Mouse (Mus musculus) neural tube, embryonic 13.5 days (tissue): ENCODE data around the gene Mprip. TPM values are rescaled to one million over a fixed set of nuclear protein-coding genes. Genes with fewer than 3 reads are reported as not detected.

Experiments used
- ATAC-seq: fragments of 200-750 bp; cut with Nextera tagmentation; 2 replicates; pipeline ENCODE4 v1.8.0; 2017; ENCODE audit warnings: low read depth, mild to moderate bottlenecking, moderate TSS enrichment, moderate library complexity
- H3K27ac ChIP-seq: fragments of 300-500 bp; sonication (generic); replicated peaks from 2 replicates; pipeline ENCODE4 v1.5.1; 2015; ENCODE audit warnings: moderate library complexity, mild to moderate bottlenecking, inconsistent platforms
- H3K27me3 ChIP-seq: fragments of 300-500 bp; sonication (generic); 2 replicates; pipeline ENCODE4 v1.6.1; 2015; ENCODE audit warnings: mild to moderate bottlenecking, inconsistent platforms
- H3K36me3 ChIP-seq: fragments of 300-500 bp; sonication (generic); 2 replicates; pipeline ENCODE4 v1.6.1; 2015; ENCODE audit warnings: mild to moderate bottlenecking, inconsistent platforms
- H3K4me1 ChIP-seq: fragments of 300-500 bp; sonication (generic); replicated peaks from 2 replicates; pipeline ENCODE4 v1.6.1; 2015; ENCODE audit warnings: inconsistent platforms
- H3K4me2 ChIP-seq: fragments of 300-500 bp; sonication (generic); 2 replicates; pipeline ENCODE4 v1.6.1; 2015; ENCODE audit warnings: inconsistent platforms, mild to moderate bottlenecking, moderate library complexity
- H3K4me3 ChIP-seq: fragments of 300-500 bp; sonication (generic); 2 replicates; pipeline ENCODE4 v1.5.1; 2015; ENCODE audit warnings: mild to moderate bottlenecking, inconsistent platforms
- H3K9ac ChIP-seq: fragments of 300-500 bp; sonication (generic); 2 replicates; pipeline ENCODE4 v1.6.1; 2015; ENCODE audit warnings: moderate library complexity, mild to moderate bottlenecking, inconsistent platforms
- H3K9me3 ChIP-seq: fragments of 300-500 bp; sonication (generic); 2 replicates; pipeline ENCODE4 v1.6.1; 2016; ENCODE audit warnings: inconsistent platforms
- WGBS: fragments of 180-500 bp; shearing (Covaris S2); methylation state at CpG from one replicate; pipeline ENCODE4 v1.1.7; 2015; 5-methylcytosine and 5-hydroxymethylcytosine counted together
- polyA plus RNA-seq: library from polyadenylated mRNA; unstranded; fragments of >200 nt; fragmentation: Nextera tagmentation; extraction: Ambion mirVana; gene quantifications from 2 replicates; pipeline ENCODE4 v1.2.1, GENCODE M21; 2015

Mprip gene
- polyA plus RNA-seq, 1 experiment from 2014 or later = 73.5 TPM

GRCm38 (mm10) chr11:59754504-59754903 is 93.4 kb downstream of the Mprip start:
- Histone ChIP-seq H3K4me3 (no peak overlapping the region), H3K4me1 (0 out of 2 replicates have a peak, but pooled peaks cover 10% of the 10 kb centered on the region), H3K36me3 (peaks cover 98% of the 10 kb centered on the region), H3K9me3 (no peaks in the 10 kb centered on the region), H3K27ac (no peak overlapping the region), H3K4me2 (no peak overlapping the region), H3K9ac (no peak overlapping the region), H3K27me3 (no peaks in the 10 kb centered on the region)
- no peak for ATAC-seq
- 94% methylated on average over 6 of the region's 6 CpGs for WGBS

GRCm38 (mm10) chr11:59756351-59756750 is 95.2 kb downstream of the Mprip start:
- 0 out of 2 replicates have a peak, but pooled peaks cover 15% of the 10 kb centered on the region for H3K4me1 ChIP-seq
- ATAC-seq = no peak
- H3K9me3 ChIP-seq = no peaks in the 10 kb centered on the region
- WGBS = 57% methylated on average over 4 of the region's 4 CpGs
- no peak overlapping the region for H3K27ac ChIP-seq
- no peak overlapping the region for H3K9ac ChIP-seq
- no peak overlapping the region for H3K4me3 ChIP-seq
- H3K4me2 ChIP-seq = no peak overlapping the region
- peaks cover 99% of the 10 kb centered on the region for H3K36me3 ChIP-seq
- H3K27me3 ChIP-seq = no peaks in the 10 kb centered on the region

- Histone ChIP-seq H3K4me1 (0 out of 2 replicates have a peak, but pooled peaks cover 15% of the 10 kb centered on the region), H3K9ac (no peak overlapping the region), H3K4me3 (no peak overlapping the region), H3K9me3 (no peaks in the 10 kb centered on the region), H3K27ac (peak overlapping the region; percentile 20; the same call in 1 of the 2 replicates), H3K36me3 (peaks cover 98% of the 10 kb centered on the region), H3K27me3 (no peaks in the 10 kb centered on the region), H3K4me2 (no peak overlapping the region)
- 91% methylated on average over 9 of the region's 9 CpGs for WGBS
- ATAC-seq = no peak
Measured at GRCm38 (mm10) chr11:59758191-59758985, 97.3 kb downstream of the Mprip start.

- no peak overlapping the region for H3K4me2 ChIP-seq
- no peaks in the 10 kb centered on the region for H3K27me3 ChIP-seq
- no peak overlapping the region for H3K9ac ChIP-seq
- WGBS = 71% methylated on average over 4 of the region's 4 CpGs
- no peaks in the 10 kb centered on the region for H3K9me3 ChIP-seq
- 0 out of 2 replicates have a peak, but pooled peaks have one; percentile 27 for ATAC-seq
- peaks cover 98% of the 10 kb centered on the region for H3K36me3 ChIP-seq
- H3K27ac ChIP-seq = peak overlapping the region; percentile 33; the same call in 1 of the 2 replicates
- 0 out of 2 replicates have a peak, but pooled peaks cover 15% of the 10 kb centered on the region for H3K4me1 ChIP-seq
- no peak overlapping the region for H3K4me3 ChIP-seq
Measured at GRCm38 (mm10) chr11:59759178-59759577, 98.1 kb downstream of the Mprip start.

GRCm38 (mm10) chr11:59759626-59760025 is 98.5 kb downstream of the Mprip start:
- Histone ChIP-seq H3K4me2 (no peak overlapping the region), H3K36me3 (peaks cover 99% of the 10 kb centered on the region), H3K27me3 (no peaks in the 10 kb centered on the region), H3K4me3 (no peak overlapping the region), H3K4me1 (0 out of 2 replicates have a peak, but pooled peaks cover 15% of the 10 kb centered on the region), H3K27ac (0 out of 2 replicates have a peak overlapping the region, but pooled peaks have one; percentile 33), H3K9me3 (no peaks in the 10 kb centered on the region), H3K9ac (no peak overlapping the region)
- 84% methylated on average over 2 of the region's 2 CpGs for WGBS
- no peak for ATAC-seq

GRCm38 (mm10) chr11:59760796-59761195 is 99.7 kb downstream of the Mprip start:
- Histone ChIP-seq H3K9ac (no peak overlapping the region), H3K4me1 (0 out of 2 replicates have a peak, but pooled peaks cover 15% of the 10 kb centered on the region), H3K36me3 (peaks cover 99% of the 10 kb centered on the region), H3K27ac (no peak overlapping the region), H3K27me3 (no peaks in the 10 kb centered on the region), H3K4me3 (no peak overlapping the region), H3K4me2 (no peak overlapping the region), H3K9me3 (no peaks in the 10 kb centered on the region)
- ATAC-seq = no peak
- 97% methylated on average over 6 of the region's 6 CpGs for WGBS

GRCm38 (mm10) chr11:59769307-59769706 is 108.2 kb downstream of the Mprip start:
- Histone ChIP-seq H3K9me3 (no peaks in the 10 kb centered on the region), H3K4me2 (no peak overlapping the region), H3K9ac (no peak overlapping the region), H3K4me3 (no peak overlapping the region), H3K4me1 (no peaks in the 10 kb centered on the region), H3K27ac (no peak overlapping the region), H3K27me3 (no peaks in the 10 kb centered on the region), H3K36me3 (peaks cover 98% of the 10 kb centered on the region)
- no peak for ATAC-seq
- 85% methylated on average over 2 of the region's 2 CpGs for WGBS

GRCm38 (mm10) chr11:59769738-59770137 is 108.6 kb downstream of the Mprip start:
- ATAC-seq = no peak
- H3K4me2 ChIP-seq = no peak overlapping the region
- no peak overlapping the region for H3K4me3 ChIP-seq
- H3K27ac ChIP-seq = no peak overlapping the region
- 84% methylated on average over 6 of the region's 6 CpGs for WGBS
- H3K4me1 ChIP-seq = no peaks in the 10 kb centered on the region
- H3K9me3 ChIP-seq = no peaks in the 10 kb centered on the region
- H3K27me3 ChIP-seq = no peaks in the 10 kb centered on the region
- no peak overlapping the region for H3K9ac ChIP-seq
- peaks cover 98% of the 10 kb centered on the region for H3K36me3 ChIP-seq

GRCm38 (mm10) chr11:59770753-59771152 is 109.6 kb downstream of the Mprip start:
- 0 out of 2 replicates have a peak, but pooled peaks have one; percentile 56 for ATAC-seq
- H3K4me2 ChIP-seq = no peak overlapping the region
- H3K9ac ChIP-seq = no peak overlapping the region
- 79% methylated on average over 7 of the region's 7 CpGs for WGBS
- 0 out of 2 replicates have a peak overlapping the region, but pooled peaks have one; percentile 5 for H3K27ac ChIP-seq
- H3K4me1 ChIP-seq = no peaks in the 10 kb centered on the region
- no peak overlapping the region for H3K4me3 ChIP-seq
- H3K9me3 ChIP-seq = no peaks in the 10 kb centered on the region
- peaks cover 98% of the 10 kb centered on the region for H3K36me3 ChIP-seq
- no peaks in the 10 kb centered on the region for H3K27me3 ChIP-seq

GRCm38 (mm10) chr11:59772291-59772690 is 111.2 kb downstream of the Mprip start:
- no peak for ATAC-seq
- Histone ChIP-seq H3K27me3 (no peaks in the 10 kb centered on the region), H3K4me3 (no peak overlapping the region), H3K4me1 (no peaks in the 10 kb centered on the region), H3K9ac (no peak overlapping the region), H3K4me2 (no peak overlapping the region), H3K36me3 (peaks cover 98% of the 10 kb centered on the region), H3K9me3 (no peaks in the 10 kb centered on the region), H3K27ac (no peak overlapping the region)
- WGBS = 91% methylated on average over 2 of the region's 2 CpGs

- no peaks in the 10 kb centered on the region for H3K27me3 ChIP-seq
- no peak overlapping the region for H3K4me2 ChIP-seq
- no peaks in the 10 kb centered on the region for H3K9me3 ChIP-seq
- WGBS = 93% methylated on average over 4 of the region's 4 CpGs
- no peak overlapping the region for H3K9ac ChIP-seq
- ATAC-seq = no peak
- no peak overlapping the region for H3K4me3 ChIP-seq
- no peak overlapping the region for H3K27ac ChIP-seq
- H3K36me3 ChIP-seq = peaks cover 98% of the 10 kb centered on the region
- no peaks in the 10 kb centered on the region for H3K4me1 ChIP-seq
Measured at GRCm38 (mm10) chr11:59772902-59773301, 111.8 kb downstream of the Mprip start.

- 95% methylated on average over 4 of the region's 4 CpGs for WGBS
- peaks cover 93% of the 10 kb centered on the region for H3K36me3 ChIP-seq
Measured at GRCm38 (mm10) chr11:59774522-59774921, 113.4 kb downstream of the Mprip start.

More at GRCm38 (mm10) chr11:59774522-59774921, 113.4 kb downstream of the Mprip start:
- Histone ChIP-seq H3K9ac (no peak overlapping the region), H3K4me1 (no peaks in the 10 kb centered on the region), H3K27ac (no peak overlapping the region), H3K27me3 (no peaks in the 10 kb centered on the region), H3K4me2 (no peak overlapping the region), H3K4me3 (no peak overlapping the region), H3K9me3 (no peaks in the 10 kb centered on the region)
- no peak for ATAC-seq
